Mouse (Mus musculus) G1E (cell line): ENCODE measurements around the gene Il34. TPM values are rescaled to one million over a fixed set of nuclear protein-coding genes. Genes with fewer than 3 reads are reported as not detected.

Source experiments
- ATAC-seq: 2 replicates; pipeline ENCODE4 v1.8.0; 2016; ENCODE audit warnings: mild to moderate bottlenecking; ENCODE audit not compliant: insufficient number of reproducible peaks, poor library complexity, low FRiP score, severe bottlenecking; ENCODE audit errors: extremely low read depth
- DNase-seq: peaks from one replicate; pipeline ENCODE4 v3.0.0; 2012; ENCODE audit warnings: low spot score
- H3K27me3 ChIP-seq: 2 replicates; pipeline ENCODE4 v1.6.1; 2012; ENCODE audit warnings: mild to moderate bottlenecking, low read length, inconsistent platforms; ENCODE audit not compliant: insufficient read depth
- H3K36me3 ChIP-seq: replicated peaks from 2 replicates; pipeline ENCODE3; 2012; ENCODE audit warnings: mild to moderate bottlenecking, inconsistent platforms
- H3K4me1 ChIP-seq: 2 replicates; pipeline ENCODE4 v1.6.1; 2012; ENCODE audit warnings: low read depth, low read length, inconsistent platforms, mixed read lengths; ENCODE audit not compliant: insufficient read depth
- H3K4me3 ChIP-seq: 2 replicates; pipeline ENCODE4 v1.5.1; 2012; ENCODE audit warnings: low read depth, mild to moderate bottlenecking, inconsistent platforms, low read length, moderate library complexity, mixed read lengths
- H3K9me3 ChIP-seq: replicated peaks from 2 replicates; pipeline ENCODE4 v1.6.1; 2012; ENCODE audit warnings: inconsistent platforms
- CTCF ChIP-seq: IDR thresholded peaks from 2 replicates; pipeline ENCODE4 v1.5.1; 2012; ENCODE audit warnings: low read depth, low read length, inconsistent platforms, mixed read lengths
- GATA1 ChIP-seq: IDR thresholded peaks from 2 replicates; pipeline ENCODE4 v1.6.1; 2012; ENCODE audit warnings: borderline replicate concordance, low read length, inconsistent platforms, mixed read lengths
- GATA2 ChIP-seq: IDR thresholded peaks from 2 replicates; pipeline ENCODE4 v1.6.1; 2012; ENCODE audit warnings: low read depth, low read length, inconsistent platforms, borderline replicate concordance
- POLR2AphosphoS5 ChIP-seq: IDR thresholded peaks from 2 replicates; pipeline ENCODE4 v1.6.1; 2012; ENCODE audit warnings: low read depth, low read length, inconsistent platforms; ENCODE audit not compliant: insufficient replicate concordance
- TAL1 ChIP-seq: conservative IDR thresholded peaks from 2 replicates; pipeline ENCODE4 v1.6.1; 2012; ENCODE audit warnings: low read depth, low read length, inconsistent platforms, mixed read lengths
- polyA plus RNA-seq: library from polyadenylated mRNA; stranded (reverse); fragments of >175 nt; gene quantifications from 2 replicates; pipeline ENCODE4 v1.2.3, GENCODE M21; 2012
- total RNA-seq, 2 experiments: library from RNA; stranded (forward) in 1 of 2; stranded (reverse) in 1 of 2; fragments of 200-1000 nt in 1 of 2; fragments of >200 nt in 1 of 2; fragmentation: Nextera tagmentation in 1 of 2; gene quantifications; 2 replicates each; pipeline ENCODE4 v1.2.3; 2014 to 2017

Il34 gene
- total and polyA plus RNA-seq, 3 experiments: not detected

DNA sequence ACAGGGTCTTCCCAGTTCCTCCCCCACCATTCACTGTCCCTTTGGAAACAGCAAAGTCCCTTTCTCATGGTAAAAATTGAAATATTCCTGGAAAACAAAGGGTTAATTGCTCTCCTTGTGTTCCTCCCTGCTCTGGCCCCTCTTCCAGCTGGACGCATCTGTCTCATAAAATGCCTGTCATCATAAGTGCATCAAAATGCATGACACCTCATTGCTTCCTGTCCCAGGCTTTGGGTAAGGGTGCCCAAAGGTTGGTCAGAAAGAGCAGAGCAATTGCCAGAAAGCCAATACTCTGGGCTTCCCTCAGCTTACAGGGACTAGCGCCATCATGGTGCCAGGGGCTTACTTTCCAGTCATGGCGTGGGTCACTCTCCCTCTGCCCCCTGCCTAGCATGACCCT lies 95.1 kb downstream of the Il34 start:
- no peak overlapping the region for H3K4me3 ChIP-seq
- peaks cover 99% of the 10 kb centered on the region for H3K36me3 ChIP-seq
- ATAC-seq (no peak), DNase-seq (no peak)
- H3K9me3 ChIP-seq: no peaks in the 10 kb centered on the region
- H3K27me3 ChIP-seq: no peaks in the 10 kb centered on the region
- no peak for TF ChIP-seq GATA2
- TF ChIP-seq GATA1: no peak
- no peak for TF ChIP-seq CTCF
- no peak for TF ChIP-seq TAL1
- no peak for TF ChIP-seq POLR2AphosphoS5
- no peaks in the 10 kb centered on the region for H3K4me1 ChIP-seq

DNA sequence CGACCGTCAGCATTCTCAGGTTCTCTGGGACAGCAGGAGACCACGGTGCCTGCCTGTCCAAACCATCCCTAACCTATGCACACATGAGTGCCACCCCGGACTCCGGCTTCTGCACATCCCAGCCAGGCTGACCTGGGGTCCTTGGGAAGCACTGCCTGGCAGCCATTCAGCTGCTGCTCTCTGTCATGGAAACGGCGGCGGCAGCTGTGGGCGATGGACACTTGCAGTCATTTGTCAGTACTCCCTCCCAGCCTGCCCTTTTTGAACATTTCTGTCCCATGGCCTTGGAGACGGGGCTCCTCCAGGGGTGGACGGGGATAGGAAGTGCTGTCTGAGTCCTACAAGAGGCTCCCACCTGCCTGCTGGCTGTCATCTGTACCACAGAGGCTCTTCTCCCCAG lies 97.3 kb downstream of the Il34 start:
- TF ChIP-seq CTCF (no peak), TAL1 (no peak), GATA1 (no peak), POLR2AphosphoS5 (no peak), GATA2 (no peak)
- ATAC-seq: no peak
- H3K4me3 ChIP-seq: no peak overlapping the region
- no peak for DNase-seq
- no peaks in the 10 kb centered on the region for H3K4me1 ChIP-seq
- no peaks in the 10 kb centered on the region for H3K27me3 ChIP-seq
- peaks cover 99% of the 10 kb centered on the region for H3K36me3 ChIP-seq
- H3K9me3 ChIP-seq: no peaks in the 10 kb centered on the region

DNA sequence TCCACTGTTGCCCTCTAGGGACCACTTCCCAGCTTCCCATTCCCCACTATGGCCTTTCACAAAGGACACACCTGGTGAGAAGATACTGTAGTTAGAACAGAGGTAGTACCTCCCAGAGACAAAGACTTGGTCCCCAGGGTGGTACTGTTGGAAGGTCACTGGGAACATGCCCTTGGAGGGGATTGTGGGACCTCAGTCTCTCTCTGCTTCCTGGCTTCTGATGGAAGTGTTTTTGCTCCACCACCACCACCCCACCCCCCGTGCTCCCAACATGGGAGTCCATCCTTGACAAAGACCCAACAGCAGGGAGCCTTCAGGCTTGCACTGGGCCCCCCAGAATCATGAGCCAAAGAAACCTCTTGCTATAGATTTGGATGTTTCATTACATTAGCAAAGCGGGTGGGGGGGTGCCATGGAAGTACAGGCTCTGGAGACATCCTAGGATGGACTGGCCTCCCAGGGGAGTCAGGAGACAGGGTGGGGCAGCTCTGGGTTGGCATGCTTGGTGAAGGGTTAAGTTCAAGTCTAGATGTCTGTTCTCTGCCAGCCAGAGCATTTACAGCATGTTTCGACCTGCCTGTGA lies 99.3 kb downstream of the Il34 start:
- no peaks in the 10 kb centered on the region for H3K4me1 ChIP-seq
- no peak for DNase-seq
- no peak overlapping the region for H3K4me3 ChIP-seq
- H3K27me3 ChIP-seq: no peaks in the 10 kb centered on the region
- no peak for ATAC-seq
- H3K9me3 ChIP-seq: no peaks in the 10 kb centered on the region
- H3K36me3 ChIP-seq: peaks cover 99% of the 10 kb centered on the region
- no peak for TF ChIP-seq CTCF
- no peak for TF ChIP-seq GATA1
- TF ChIP-seq TAL1: no peak
- no peak for TF ChIP-seq GATA2
- no peak for TF ChIP-seq POLR2AphosphoS5

DNA sequence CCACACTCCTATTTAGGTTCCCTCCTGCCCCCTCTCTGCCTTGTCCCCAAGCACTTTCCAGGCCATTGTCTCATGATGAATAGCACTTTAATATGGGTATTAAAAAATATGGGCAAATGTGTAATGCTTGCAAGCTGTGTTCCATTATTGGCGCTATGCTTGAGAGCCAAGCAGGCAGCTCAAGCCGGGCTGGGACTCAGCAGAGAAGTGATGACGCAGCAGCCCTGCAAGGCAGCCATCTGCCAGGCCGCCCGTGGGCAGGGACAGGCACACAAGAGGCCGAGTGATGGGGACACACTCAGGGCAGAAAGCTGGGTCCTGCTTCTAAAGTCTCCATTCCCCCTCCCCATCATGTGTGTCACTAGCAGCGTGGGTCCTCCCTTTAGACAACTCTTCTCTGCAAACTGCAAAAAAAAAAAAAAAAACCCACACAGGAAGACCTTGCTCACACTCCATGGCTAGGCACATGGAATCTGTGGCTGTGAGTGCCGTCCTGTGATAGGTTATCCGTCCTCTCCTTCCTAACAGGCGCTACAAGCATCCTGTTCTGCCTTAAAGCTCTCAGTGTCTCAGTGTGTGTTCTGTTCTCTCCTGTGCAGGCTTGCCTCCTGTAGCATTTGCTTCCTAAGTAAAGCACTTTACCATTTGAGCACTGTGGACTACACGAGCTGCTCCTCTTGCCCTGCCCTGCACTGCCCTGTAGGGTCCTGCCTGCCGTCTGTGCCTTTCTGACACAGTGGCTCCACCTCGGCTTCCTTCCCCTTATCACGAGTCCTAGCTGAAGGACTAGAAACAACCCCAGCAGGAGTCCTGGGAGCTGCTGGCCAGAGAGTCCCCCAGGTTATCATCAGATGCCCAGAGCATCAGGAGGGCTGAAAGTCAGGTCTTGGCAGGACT lies 100.1 kb downstream of the Il34 start:
- H3K4me1 ChIP-seq: no peaks in the 10 kb centered on the region
- no peak overlapping the region for H3K4me3 ChIP-seq
- peaks cover 99% of the 10 kb centered on the region for H3K36me3 ChIP-seq
- DNase-seq: no peak
- no peak for ATAC-seq
- H3K9me3 ChIP-seq: no peaks in the 10 kb centered on the region
- no peaks in the 10 kb centered on the region for H3K27me3 ChIP-seq
- TF ChIP-seq CTCF (no peak), GATA2 (no peak), GATA1 (no peak), POLR2AphosphoS5 (no peak), TAL1 (no peak)

DNA sequence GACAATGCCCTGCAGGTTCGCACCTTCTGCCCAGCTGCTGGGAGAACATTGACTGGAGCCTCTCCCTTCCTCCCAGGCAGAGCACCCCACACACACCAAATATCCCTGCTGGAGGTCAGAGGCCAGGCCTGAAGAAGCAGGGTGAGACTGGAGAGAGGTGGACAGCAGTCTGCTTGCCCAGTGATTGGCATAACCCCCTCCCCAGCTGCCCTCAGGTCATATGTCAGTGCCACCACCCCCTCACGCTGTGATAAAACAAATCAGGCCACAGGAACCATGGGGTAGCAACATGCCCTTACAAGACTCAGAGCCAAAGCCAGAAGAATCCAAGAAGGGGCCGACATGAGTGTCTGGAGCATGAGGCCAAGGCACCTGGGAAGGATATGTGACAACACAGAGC lies 101.6 kb downstream of the Il34 start:
- H3K4me1 ChIP-seq: no peaks in the 10 kb centered on the region
- no peaks in the 10 kb centered on the region for H3K9me3 ChIP-seq
- no peak for DNase-seq
- ATAC-seq: no peak
- TF ChIP-seq GATA1: no peak
- no peak for TF ChIP-seq GATA2
- no peak for TF ChIP-seq TAL1
- TF ChIP-seq POLR2AphosphoS5: no peak
- no peak for TF ChIP-seq CTCF
- no peak overlapping the region for H3K4me3 ChIP-seq
- no peaks in the 10 kb centered on the region for H3K27me3 ChIP-seq
- H3K36me3 ChIP-seq: peaks cover 99% of the 10 kb centered on the region

DNA sequence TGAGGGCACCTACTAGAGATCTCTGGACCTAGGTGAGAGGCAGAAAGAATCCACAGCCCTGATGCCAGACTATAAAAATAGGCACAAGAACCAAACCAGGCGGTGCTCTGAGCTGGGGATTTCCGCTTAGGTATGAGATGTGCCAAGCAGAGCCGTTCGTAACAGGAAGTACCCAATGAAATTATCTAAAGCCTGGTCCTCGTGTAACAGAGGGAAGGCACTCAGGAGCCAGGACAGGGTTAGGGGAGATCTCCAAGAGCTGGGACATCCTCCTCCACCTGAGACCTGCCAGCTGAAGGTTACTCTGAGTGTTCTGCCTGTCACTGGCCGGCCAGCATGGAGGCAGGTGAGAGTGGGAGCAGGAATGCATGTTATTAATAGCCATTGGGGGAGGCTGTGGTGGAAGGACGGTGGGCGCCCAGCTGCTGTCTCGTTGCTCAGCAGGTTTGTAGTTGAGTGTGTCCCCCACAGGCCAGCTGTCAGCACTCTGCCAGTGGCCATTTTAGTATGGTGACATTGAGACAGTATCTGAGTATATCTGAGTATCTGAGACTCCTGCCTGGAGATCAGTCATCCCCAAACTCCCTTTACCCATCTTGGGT lies 102.2 kb downstream of the Il34 start:
- Histone ChIP-seq H3K9me3 (no peaks in the 10 kb centered on the region), H3K4me3 (no peak overlapping the region), H3K36me3 (peaks cover 99% of the 10 kb centered on the region), H3K27me3 (no peaks in the 10 kb centered on the region), H3K4me1 (no peaks in the 10 kb centered on the region)
- DNase-seq: no peak
- TF ChIP-seq GATA1: no peak
- TF ChIP-seq TAL1: no peak
- no peak for TF ChIP-seq CTCF
- no peak for TF ChIP-seq POLR2AphosphoS5
- no peak for TF ChIP-seq GATA2
- ATAC-seq: no peak
